ENCODE assay signal across 18 mouse cellular contexts in the genomic region with DNA sequence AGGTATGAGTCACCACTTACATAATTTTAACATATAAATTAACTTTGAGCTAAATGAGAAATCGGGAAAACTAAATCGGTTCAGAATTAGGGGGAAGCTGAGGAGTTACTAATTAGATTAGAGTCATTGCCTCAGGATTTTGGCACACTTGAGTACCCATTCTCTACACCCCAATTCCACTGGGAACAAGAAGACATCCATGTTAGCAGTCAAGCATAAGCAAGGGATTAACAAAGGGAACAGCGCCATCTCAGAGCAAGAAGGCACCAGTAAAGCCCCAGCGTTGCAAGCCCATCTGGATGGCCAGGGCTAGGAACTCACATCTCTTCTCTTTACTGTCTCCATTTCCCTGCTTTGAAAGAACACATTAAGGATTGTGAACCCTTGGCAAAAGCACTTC.
"Had no signal": no experiment of that assay in that cellular context is flagged by ENCODE, and none has a peak within 500 bp of the region (broad histone marks: within the 10 kb centered on the region; RNA-seq: fewer than 3 reads in every experiment).

No protein-coding gene starts in this region.

- H3K9ac ChIP-seq: limb, embryonic 12.5 days; limb, embryonic 15.5 days; liver, embryonic 14.5 days; liver, postnatal 0 days; lung, embryonic 14.5 days; neural tube, embryonic 12.5 days; neural tube, embryonic 15.5 days had no signal

- H3K36me3 ChIP-seq: limb, embryonic 12.5 days; limb, embryonic 15.5 days; midbrain, embryonic 10.5 days; neural tube, embryonic 12.5 days; neural tube, embryonic 15.5 days had no signal

- ATAC-seq: liver, postnatal 0 days; lung, postnatal 0 days had no signal

- H3K9me3 ChIP-seq: limb, embryonic 12.5 days; limb, embryonic 15.5 days; megakaryocyte, embryonic 14.5 days; midbrain, embryonic 10.5 days; neural tube, embryonic 12.5 days; neural tube, embryonic 15.5 days had no signal

- DNase-seq: kidney, adult 2 months; kidney, postnatal 4 days; liver, postnatal 0 days; lung, embryonic 14.5 days; lung, postnatal 36 days; midbrain, embryonic 14.5 days; thymus, adult 18-20 months; thymus, postnatal 36 days had no signal

- H3K27me3 ChIP-seq: limb, embryonic 12.5 days; limb, embryonic 15.5 days; neural tube, embryonic 12.5 days; neural tube, embryonic 15.5 days had no signal

- H3K4me3 ChIP-seq: limb, embryonic 12.5 days; limb, embryonic 15.5 days; megakaryocyte, embryonic 14.5 days; midbrain, embryonic 10.5 days; neural tube, embryonic 12.5 days; neural tube, embryonic 15.5 days had no signal

- H3K27ac ChIP-seq: kidney, postnatal 0 days; limb, embryonic 12.5 days; limb, embryonic 15.5 days; liver, embryonic 14.5 days; midbrain, embryonic 10.5 days; neural tube, embryonic 12.5 days; neural tube, embryonic 15.5 days had no signal

- H3K4me1 ChIP-seq: midbrain, embryonic 10.5 days; neural tube, embryonic 12.5 days had no signal

- H3K4me2 ChIP-seq: limb, embryonic 12.5 days; limb, embryonic 15.5 days; liver, embryonic 11.5 days; lung, embryonic 14.5 days; neural tube, embryonic 12.5 days; neural tube, embryonic 15.5 days had no signal
